Mouse (Mus musculus): ENCODE measurements around the gene Stox2.

DNA sequence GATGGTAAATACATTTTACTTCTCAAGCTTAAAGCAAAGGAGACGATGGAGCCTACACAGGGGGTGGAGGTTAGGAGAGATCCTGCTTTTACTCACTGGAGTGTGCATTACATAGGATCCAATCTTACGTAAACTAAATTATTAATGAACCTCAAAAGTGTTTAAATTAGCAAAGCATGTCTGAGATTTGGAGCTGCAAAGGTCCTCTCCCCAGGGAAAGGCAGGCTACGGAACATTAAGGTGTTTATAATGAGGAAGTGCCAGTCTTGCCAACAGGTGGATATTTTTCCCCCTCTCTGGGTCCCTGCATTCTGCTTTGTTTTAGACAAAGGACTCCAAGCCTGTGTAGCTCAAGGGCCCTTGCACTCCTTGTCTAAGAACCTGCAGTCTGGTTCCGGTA is 205.3 kb downstream of the Stox2 start:
- no peak for TF ChIP-seq CTCF (IDR thresholded peaks at IDR 0.05 in 2 of 3, conservative IDR thresholded peaks at IDR 0.05 in 1 of 3; ENCODE audit: control insufficient read depth in 1 of 3, insufficient read depth in 1 of 3, low read depth in 2 of 3, low read length in 3 of 3, poor library complexity in 1 of 3, severe bottlenecking in 1 of 3)
- no peak for TF ChIP-seq POLR2A (IDR thresholded peaks at IDR 0.05; ENCODE audit: control insufficient read depth in 1 of 2, insufficient read depth in 1 of 2, low read depth in 1 of 2, low read length in 2 of 2, poor library complexity in 1 of 2)
- no peak for TF ChIP-seq TCF12 (IDR thresholded peaks at IDR 0.05; ENCODE audit: low read depth, low read length)
- TF ChIP-seq NRF1 (IDR thresholded peaks at IDR 0.05; ENCODE audit: insufficient read depth, low read depth, low read length, poor library complexity, severe bottlenecking), result no peak
- no peak for TF ChIP-seq ZKSCAN1 (IDR thresholded peaks at IDR 0.05; ENCODE audit: low read depth, low read length)
- TF ChIP-seq RAD21 (IDR thresholded peaks at IDR 0.05; ENCODE audit: low read depth, low read length), result no peak
- no peak for TF ChIP-seq GATA1 (IDR thresholded peaks at IDR 0.05; ENCODE audit: low read depth, low read length)
- TF ChIP-seq CHD1 (IDR thresholded peaks at IDR 0.05; ENCODE audit: low read depth, low read length), result no peak
- TF ChIP-seq TAL1 (IDR thresholded peaks at IDR 0.05; ENCODE audit: low read length), result no peak

Data from MEL (cell line).